Mouse (Mus musculus) lung, postnatal 25 days (tissue): Measurements from ENCODE around the gene Cep112.

Experiments used
- DNase-seq: peaks from one replicate; pipeline ENCODE4 v3.0.0; 2022; ENCODE audit warnings: low spot score

Cep112 gene

DNA sequence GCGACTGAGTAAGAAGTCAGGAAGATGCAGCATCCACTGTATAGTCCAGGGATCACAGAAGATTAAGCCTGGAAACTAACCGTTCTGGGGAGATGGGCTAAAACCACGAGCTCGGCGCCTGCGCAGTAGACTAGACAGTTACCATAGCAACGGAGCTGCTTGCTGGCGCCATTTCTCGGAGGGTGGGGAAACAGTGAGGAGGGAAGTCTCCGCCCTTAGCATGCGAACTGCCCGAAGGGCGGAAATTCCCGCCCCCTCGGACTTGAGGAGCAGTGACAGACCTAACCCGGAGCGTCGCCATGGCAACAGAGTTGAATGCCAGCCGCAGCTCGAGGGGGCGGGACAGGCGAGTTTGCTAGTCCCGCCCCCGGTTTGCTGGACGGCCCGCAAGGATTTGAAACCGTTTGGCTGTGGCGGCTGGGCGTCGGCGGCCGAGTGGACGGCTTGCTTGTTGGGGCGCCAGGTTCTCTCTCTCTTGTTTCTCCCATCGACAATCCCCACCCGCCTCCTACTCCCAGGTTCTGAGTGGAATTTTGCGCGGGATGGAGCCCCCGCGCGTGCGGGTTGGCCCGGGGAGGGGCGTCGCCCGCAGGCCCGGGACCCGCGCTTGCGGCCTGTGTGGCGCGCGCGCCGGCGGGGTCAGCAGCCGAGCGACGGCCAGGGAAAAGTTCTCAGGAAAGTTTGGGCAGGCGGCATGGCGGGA lies at the start of gene Cep112:
Gene Cep112 (plus strand): TSS at position 304 of the 703 bp plus-strand sequence.
- peak; percentile 99 for DNase-seq

DNA sequence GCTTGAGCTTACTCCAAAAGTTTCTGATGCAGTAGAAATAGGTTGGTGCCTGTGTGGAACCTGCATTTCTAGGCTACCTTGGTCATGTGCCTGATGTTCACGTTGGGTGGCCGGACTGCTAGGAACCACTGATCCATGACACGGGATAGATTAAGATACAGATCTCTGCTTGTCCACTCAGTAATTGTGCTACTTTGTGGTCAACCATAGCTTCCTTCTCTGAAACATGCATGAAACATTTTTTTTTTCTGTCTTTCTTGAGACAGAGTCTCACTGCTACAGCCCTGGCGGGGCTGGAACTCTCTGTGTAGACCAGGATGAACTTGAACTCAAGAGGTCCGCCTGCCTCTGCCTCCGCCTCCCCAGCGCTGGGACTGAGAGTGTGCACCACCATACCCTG lies 48.2 kb upstream of the Cep112 start:
- no peak for DNase-seq

DNA sequence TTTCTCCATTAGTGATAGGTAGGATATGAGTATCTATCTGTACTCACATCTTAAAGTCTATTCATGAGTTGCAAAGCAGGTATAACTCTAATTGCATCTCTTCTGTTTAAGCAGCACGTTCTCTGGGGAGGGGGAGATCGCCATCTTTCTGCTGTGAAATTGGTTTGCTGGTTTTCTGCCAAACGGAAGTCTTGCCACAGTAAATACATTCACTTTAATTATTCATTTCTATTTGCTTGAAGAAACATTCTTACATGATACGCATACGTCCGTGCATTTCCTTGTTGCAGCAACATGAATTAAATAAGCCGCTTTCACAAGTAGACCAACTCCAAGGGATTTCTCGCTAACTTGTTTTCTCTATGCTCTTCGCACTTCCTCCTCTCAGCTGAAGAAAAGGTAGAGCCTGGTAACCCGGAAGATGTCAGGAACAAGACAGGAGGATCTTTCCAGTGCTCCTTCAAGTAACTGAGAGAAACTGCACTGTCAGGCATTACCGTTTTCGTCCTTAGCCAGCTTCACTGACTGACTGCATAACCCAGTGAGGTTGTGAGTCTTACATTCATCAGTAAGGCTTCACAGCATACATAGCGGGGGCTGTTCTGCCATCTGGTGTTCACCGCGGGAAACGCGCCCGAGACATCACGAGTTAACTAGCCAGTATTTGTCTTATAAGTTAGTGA lies 47.2 kb upstream of the Cep112 start:
- peak; percentile 71 for DNase-seq

DNA sequence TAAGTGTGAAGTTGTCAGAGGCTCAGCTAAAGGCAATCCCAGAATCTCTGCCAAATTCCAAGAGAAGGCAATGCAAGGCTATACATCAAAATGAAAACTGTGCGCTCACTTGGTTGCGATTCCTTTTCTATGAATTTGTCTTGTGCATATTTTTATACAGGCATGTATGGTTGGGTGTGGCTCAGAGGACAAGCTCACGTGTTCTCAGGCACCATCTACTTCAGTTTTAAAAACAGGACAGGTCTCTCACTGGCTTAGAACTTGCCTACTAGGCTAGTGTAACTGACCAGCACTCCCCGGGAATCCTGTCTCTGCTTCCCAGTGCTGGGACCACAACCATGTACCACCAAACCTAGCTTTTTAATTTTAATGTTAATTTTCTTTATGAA lies 46.6 kb upstream of the Cep112 start:
- DNase-seq, result no peak

DNA sequence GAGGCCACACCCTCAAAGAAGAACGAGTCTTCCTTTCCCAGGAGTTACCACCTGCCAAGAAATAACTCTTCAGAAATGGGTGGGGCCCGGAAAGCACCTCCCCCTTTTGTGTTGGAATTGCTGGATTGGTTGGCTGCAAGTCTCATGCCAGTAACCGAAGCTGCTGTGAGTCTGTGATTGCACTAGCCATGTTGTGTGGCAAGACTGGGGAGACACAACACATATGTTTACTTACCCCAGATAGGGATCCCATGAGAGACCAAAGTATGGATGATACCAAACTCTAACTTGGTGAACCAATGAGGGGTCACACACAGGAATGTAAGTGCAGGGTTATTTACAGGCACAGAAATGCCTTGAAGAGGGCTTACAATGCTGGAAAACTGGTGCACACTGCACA lies 42.3 kb upstream of the Cep112 start:
- no peak for DNase-seq

DNA sequence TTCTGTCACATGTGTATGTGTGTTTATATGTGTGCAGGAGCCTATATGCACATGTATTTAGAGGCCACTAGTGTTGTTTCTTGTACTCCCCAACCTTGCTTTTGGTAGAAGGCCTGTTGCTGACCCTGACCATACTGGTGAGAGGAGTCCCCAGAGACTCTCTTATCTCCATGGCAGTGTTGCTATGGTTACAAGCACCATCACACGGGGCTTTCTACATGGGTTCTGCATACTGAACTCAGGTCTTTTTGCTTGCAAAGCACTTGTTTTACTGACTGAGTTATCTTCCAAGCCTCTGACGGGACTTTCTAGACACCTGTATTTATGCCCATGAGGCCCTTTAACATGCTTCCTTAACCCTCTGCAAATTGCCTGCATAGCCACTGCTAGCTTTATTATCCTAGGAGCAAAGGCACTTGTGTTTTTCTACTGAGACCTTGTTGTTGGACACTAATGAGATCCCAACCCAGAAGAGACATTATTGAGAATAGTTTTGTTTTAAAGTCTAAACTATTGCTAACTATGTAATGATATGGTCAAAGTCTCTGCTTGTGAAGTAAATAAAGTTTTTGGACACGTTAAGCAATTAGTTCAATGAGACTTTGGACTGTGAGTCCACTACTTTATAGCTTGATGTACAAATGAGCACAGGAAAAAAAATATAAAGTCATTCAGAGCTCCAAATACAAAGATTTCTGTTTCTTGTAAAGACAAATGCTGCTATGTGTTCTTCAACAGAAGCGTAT lies 39.9 kb upstream of the Cep112 start:
- DNase-seq, result no peak

DNA sequence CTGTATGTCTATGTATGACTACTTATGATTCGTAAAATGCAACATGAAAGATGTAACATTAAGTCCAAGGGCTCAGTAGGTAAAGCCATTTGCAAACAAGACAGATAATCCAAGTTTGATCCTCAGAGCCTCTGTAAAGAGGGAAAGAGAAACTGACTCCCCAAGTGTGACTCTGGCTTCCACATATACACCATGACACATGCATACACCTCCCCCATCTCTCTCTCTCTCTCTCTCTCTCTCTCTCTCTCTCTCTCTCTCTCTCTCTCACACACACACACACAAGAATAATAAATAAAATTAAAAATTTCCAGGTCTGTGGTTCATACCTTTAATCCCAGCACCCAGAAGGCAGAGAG lies 39.3 kb upstream of the Cep112 start:
- no peak for DNase-seq

DNA sequence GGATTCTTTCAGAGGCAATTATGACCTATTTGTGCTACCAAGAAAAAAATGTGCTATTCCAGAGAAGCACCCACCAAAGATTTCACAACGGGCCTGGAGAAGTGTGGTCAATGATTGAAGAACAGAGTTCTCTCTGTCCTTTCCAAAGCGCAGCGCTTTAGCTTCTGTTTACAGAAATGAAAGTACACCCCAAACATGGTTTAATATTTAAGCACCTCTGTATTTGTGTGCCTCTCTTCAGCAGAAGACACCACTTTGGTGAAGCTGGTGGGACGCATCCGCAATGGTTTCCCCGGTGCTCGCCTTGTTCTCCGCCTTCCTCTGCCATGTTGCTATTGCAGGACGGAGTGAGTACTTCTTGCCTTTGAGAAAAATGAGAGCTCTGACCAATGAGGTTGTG lies 29.9 kb upstream of the Cep112 start:
- DNase-seq, result no peak

DNA sequence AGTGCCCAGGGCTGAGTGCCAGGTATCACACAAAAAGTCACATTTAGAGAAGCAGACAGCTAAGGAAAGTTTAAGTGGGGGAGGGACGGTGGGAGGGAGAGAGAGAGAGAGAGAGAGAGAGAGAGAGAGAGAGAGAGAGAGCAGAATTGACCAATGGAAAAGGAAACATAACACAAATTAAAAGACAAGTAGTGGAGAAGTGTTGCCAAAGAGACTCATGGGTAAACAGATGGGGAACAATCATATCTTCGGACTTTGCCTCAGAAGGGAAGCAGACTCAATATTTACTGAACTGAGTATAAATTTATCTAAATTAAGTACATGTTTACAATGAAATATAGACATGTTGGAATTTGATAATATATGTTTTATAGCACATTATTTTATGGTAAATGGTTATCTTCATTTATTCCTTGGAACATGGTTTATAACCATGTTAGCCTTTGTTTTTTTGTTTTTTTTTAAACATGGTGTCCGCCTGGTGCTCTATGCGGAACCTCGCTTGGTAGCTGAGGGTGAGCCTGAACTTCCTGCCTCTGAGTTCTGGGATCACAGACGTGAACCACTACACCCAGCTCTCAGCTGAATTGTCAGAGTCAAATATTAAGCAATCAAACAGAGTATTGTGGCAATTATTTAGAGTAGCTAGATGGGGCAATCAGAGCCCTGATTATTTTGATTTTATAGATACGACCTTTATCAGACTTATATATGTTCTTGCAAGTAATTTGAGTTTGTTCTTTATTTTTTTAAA lies 28.7 kb upstream of the Cep112 start:
- no peak for DNase-seq

DNA sequence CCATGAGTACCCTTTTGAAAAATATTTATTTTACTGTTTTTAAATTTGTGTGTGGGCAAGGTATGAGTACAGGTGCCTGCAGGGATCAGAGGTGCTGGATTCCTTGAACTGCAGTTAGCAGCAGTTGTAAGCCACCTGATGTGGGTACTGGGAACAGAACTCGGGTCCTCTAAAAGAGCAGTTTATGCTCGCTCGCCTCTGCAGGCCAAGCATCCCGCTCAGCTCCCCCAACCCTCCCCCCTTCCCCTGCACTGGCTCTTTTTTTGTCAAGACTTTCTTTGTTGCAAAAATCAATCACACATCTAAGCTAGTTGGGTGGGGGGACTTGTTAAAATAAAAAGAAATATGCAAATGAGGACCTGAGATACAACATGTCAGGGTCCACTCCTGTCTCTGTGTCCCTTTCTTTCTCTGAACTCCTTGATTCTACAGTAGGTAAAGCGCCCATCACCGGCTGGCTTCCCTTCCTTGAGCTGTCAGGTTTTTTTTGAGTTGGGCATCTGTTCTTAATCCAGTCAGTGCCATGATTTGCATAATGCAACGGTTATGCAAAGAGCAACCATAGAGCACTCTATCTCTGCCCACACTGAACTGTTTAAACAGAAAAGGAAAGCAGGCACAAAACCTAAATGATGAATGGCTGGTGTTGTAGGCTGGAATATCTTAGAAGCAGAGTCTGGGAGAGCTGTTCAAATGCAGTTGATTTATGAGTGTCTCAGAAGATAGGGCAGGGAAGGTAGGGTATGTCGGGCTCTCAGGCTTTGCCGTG lies 14.9 kb upstream of the Cep112 start:
- DNase-seq, result no peak

DNA sequence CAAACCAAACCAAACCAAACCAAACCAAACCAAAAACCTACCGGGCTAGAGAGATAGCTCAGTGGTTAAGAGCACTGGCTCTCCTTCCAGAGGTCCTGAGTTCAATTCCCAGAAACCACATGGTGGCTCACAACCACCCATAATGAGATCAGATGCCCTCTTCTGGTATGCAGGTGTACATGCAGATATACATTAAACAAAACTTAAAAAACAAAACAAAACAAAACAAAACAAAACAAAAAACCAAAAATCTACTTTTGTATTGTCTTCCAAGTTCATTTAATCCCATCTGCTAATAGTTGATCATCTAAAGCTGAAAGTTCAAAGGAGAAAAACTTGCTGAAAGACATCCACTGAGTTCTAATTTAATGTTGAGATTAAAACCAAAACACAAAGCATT lies 8.6 kb upstream of the Cep112 start:
- no peak for DNase-seq

DNA sequence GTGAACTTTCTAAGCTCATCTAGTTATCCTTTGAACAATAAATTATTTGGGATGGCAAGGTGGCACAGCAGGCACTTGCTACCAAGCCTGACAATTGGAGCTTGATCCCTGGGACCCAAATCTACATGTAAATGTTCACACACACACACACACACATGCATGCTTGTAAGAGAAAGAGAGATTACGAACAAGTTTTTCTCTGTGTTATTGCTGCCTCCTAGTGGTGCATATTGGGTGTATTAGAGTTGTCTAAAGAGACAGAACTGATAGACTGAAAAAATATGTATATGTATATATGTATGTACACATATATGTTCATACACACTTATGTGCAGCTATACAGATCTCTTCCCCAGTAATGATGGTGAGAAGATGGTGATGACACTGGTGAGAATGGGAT lies 6.5 kb upstream of the Cep112 start:
- peak; percentile 21 for DNase-seq

DNA sequence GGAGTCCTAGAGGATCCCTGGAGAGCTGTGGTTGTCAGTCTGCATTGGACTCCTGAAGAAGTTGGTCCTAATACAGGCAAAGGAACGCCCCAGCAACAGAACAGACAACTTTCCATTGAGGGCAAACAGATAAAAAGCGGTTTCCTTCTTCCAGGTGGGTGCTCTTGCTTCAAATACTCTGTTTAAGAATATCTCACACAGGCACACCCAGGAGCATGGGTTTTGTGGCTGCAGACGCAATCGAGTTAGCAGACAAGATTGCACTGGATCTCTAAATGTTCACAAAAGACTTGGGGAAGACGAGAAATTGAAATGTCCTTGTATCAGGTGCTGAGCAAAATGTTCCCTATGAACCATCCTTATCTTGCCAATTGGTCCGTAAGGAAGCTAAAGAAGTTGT lies 5.8 kb upstream of the Cep112 start:
- DNase-seq, result no peak

DNA sequence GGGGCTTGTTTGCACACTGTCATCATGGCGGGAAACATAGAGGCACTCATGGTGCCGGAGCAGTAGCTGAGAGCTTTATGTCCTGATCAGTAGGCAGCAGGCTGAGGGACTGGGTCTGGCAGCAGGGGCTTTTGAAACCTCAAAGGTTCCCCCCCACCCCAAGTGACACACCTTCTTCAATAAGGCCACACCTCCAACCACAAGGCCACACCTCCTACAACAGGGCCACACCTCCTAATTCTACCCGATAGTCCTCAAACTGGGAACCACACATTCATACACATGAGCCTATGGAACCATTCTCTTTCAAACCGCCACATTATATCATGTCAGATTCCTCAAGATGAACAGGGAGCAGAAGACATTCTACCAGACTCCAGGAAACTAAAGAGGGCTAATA lies 4.2 kb upstream of the Cep112 start:
- no peak for DNase-seq

DNA sequence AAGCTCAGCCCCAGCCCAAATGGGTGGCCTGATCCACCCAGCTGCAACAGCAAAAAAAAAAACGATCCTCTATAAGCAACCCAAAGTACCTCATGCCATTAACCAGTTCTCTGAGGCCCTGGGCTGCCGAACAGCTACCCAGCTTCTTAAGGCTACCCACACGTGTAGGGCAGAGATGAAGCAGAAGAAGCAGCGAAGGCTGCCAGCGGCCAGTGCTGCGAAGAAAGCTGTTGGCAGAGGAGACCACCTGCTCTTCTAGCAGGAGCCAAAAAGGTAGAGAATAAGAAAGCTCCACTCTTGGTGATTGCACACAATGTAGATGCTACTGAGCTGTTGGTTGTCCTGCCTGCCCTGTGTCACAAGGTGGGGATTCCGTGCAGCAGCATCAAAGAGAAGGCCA lies 1.8 kb upstream of the Cep112 start:
- no peak for DNase-seq

DNA sequence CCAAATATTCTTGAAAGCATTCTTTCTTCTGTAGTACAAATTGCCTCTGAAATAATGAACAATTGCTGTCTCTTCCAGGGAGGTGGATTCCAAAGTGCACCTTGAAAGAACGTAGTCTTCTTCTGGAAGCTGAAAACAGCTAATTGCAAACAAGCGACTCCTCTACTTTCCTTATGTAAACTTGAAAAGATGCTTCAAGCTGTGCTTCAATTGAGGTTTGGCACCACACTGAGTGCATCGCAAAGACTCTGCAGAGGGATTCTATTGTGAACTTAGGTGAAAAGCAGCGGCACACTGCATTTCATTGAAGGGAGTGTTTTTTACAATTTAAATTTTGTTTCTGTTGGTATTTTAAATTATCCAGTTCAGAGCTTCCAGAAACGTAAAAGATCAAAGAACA lies 881 bp upstream of the Cep112 start:
- no peak for DNase-seq

DNA sequence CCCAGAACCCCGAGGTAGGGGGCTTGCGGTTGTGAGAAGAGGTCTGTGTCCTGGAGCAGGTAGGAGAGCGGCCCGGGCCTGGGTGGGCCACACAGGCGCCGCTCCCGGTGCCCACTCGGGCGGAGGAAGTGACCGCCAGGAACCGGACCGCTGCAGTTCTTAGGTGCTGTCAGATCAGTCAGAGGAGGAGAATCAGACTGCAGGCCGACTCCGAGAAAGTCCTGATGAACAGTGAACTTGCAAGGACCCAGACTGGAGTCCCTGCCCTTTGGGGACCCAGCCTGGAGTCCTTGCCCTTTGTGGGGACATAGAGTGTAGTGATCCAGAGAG lies 565 bp downstream of the Cep112 start:
- DNase-seq, result no peak

DNA sequence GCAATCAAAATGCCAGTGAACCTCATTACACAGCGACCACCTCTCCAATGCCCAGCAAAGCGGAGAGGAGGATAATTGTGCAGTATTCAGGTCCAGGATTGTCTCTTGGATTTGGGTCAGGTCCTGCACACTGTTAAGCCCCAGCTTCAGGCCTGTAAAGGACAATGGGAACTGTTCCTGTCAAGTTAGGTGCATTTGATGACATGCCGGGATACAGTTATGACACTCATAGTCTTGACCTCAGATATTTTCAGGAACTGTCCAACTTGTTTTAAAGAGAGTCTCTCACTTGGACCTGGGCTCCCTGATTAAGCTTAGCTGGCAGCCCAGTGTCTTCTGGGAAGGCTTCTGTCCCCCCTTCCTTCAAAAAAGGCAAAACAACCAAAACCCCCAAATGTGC lies 1.1 kb downstream of the Cep112 start:
- no peak for DNase-seq

DNA sequence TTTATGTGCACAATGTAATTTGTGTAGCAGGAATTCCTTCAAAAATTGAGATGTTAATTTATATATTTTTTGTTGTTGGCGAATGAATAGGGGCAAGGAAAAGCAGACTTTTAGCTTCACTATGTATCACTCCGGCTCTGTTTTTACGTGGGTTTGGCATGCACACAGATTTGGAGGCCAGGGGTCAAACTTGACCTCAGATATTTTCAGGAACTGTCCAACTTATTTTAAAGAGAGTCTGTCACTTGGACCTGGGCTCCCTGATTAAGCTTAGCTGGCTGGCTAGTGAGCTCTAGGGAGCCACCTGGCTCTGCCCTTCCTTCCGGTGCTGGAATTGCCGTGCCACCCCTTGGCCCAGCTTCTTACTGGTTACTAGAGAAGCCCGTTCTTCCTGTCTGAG lies 2.2 kb downstream of the Cep112 start:
- no peak for DNase-seq

DNA sequence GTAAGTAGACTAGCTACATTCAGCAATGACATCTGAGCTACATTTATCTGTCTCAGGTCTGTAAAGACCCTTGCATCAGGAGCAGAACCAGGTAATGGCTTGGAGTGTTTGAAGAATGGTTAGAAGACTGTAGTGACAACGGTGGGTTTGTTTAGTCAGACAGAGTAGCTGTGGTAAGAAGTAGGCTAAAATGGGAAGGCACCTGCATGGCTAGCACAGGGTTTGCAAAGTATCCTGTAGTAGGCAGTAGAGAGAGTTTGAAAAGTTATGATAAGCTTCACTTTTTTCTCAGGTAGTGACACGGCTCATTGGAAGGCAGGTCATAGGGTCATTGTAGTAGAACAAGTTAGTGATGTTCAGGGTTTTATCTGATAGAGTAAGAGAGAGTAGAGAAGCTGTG lies 4.1 kb downstream of the Cep112 start:
- DNase-seq, result no peak

DNA sequence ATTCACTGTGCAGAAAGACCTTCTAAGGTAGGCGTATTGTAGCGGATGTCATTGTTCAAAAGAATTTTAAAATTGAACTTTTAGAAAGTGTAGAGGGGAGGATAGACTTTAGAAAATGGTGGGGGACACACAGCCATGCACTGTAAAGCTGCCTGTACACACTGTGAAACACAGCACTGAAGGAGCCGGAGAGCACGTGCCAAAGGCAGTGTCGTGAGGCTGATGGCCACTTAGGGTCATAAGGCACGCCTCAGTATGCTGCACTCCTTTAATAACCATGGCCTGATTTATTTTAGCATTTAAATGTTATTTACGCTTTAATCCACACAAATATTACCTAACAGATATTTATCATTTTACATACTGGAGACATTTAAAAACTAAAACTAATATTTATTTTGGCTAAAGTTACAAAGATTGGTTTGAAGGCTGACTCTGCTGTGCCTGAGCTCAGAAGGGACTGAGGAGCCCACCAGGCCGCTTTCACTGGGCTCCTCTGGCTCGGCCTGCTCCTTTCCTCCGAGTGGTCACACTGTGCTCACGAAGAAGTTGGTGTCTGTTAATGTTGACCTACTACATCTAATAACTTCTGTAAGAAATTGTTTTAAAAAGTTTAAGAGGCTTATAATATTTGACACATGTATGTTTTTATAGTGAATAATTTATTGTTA lies 19.0 kb downstream of the Cep112 start:
- DNase-seq, result no peak

DNA sequence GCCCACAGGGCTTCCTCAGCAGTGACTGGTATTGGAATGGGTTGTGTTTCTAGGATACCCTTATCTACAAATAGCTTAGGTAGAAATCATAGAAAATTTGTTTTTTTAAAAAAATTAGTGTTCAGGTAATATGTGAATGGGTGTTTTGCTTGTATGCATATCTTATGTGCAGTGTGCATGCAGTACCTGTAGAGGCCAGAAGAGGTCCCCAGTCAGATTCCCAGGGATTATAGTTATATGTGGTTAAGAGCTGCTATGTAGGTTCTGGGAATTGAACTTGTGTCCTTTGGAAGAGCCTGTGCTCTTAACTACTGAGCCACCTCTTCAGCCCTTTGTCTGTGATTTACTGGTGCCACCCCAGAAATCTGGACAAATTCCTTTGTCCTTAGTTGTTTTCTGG lies 22.2 kb downstream of the Cep112 start:
- DNase-seq, result no peak
